Mouse (Mus musculus) testis, postnatal 10 days (tissue): ENCODE results near the gene Sox6.
A peak's percentile ranks its signal among the peaks of the same experiment; 100 is the strongest.
"Not testable (repeated sequence)": the region's sequence is repeated elsewhere in the genome, so short reads cannot be mapped to it uniquely, and the experiment has no call there.

Source experiments
- DNase-seq: peaks from one replicate; pipeline ENCODE4 v3.0.0; 2021; ENCODE audit warnings: low spot score

Gene Sox6

DNA sequence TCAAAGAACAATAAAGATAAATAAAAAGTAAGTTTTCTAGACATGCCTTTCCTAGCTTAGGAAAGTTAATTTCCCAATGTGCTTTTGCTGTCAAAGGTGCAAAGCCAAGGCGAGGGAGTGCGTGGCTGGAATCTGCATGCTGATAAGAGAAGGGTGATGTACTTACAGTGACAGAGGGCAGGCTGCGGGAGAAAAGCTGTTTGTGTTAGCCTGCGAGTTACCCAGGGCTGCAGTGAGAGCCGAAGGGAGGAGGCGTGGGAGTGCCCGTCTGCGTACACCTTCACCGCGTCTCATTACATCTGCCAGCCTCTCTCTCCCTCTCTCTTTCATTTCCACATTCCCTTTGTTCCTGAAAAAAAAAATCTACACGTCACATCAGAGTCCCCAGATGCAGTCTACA lies at the start of gene Sox6:
Gene Sox6, minus strand, starts transcription at position 286 of the 400 bp plus-strand sequence.
- peak; percentile 67 for DNase-seq

DNA sequence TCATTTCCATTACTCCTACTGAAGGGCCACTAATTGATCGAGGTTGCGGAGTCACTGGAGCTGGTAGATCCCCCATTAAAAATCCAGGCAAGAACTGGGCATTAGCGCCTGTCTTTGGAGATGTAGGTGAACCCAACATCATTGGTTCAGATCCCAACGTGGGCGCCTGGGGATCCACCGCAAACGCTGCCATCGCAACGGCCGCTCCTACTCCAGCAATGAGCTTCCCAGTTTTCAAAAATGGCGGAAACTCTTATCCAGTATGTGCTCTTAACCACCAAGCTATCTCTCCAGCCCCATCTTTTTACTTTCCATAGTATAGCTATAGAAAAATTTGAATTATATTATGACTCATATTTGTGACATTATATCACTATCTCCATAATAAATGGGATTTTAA lies 45.8 kb upstream of the Sox6 start, which contains the start of gene Gm4353:
Gene Gm4353, minus strand, starts transcription at position 270 of the 400 bp plus-strand sequence.
- not testable (repeated sequence) for DNase-seq

- DNase-seq = no peak
Observed at GRCm38 (mm10) chr7:116060739-116061138, 22.1 kb upstream of the Sox6 start.

DNA sequence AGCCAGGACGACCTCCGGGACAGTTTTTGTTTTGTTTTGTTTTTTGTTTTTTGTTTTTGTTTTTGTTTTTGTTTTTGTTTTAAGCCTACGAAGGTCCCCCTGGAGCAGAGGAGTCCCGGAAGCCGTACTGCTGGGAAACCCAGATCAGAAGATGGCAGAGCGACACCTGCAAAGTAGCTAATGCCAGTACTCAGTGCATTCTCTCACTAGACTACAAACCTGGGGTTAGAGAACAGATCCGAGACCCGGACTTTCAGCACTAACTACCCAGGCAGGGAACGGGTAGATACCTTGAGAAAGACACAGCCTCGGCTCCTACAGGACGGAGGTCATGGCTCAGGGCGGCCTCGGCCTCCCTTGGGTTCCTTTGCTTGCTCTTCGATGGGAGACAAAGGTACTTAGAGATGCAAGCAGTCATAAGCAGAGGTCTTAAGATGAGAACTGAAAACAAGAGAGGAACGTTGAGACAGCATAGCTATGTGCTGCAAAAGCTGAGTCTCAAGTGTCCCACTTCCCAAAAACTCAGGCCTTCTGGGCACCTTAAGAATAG lies 1.9 kb upstream of the Sox6 start:
- DNase-seq = no peak

DNA sequence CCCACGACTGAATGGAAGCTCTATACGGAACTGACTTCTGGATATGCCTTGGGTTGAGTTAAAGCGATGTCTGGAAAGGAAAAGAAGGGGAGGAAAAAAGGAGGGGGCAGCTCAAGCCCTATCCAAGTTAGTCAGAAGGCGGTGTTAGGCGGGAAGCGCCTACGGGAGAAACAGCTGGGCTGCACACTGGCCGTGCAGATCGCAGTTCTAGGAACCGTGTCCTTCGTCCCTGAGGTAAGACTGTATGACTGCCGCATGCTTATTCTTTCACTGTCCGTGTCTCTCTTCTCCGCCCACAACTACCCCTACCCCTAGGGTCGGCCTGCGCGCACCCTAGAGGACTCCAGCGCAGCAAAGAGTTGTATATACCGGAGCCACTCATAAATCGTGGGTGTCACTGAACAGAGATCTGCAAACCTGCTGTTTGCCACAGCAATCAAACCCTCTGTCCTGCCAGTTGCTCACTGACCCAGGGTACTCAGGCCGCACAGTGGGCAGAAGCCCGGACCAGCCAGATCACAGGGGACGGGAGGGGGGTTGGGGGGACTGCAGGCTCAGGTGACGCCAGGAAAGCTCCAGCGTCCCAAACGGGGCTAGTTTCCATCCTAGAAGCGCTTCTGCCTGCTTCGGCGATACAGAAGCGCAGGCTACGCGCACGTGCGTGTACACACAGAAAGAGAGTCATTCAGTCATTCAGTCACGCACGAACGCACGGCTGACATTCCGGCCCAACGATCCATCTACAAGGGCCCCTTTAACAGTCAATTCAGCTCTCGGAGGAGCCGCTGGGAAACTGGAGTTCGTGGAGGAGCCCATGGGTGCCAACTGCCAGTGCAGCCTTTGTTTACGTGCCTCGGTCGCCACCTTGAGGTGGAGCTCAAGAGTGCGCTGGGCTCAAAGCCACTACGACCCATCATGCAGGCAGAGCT lies 1.2 kb upstream of the Sox6 start:
- peak; percentile 88 for DNase-seq

- DNase-seq = no peak
Observed at GRCm38 (mm10) chr7:116039196-116039537, 571 bp upstream of the Sox6 start, which contains the start of gene 1110004F10Rik. Gene 1110004F10Rik (plus strand): TSS chr7:116039397.

- no peak for DNase-seq
Observed at GRCm38 (mm10) chr7:116038024-116038423, 572 bp downstream of the Sox6 start.

DNA sequence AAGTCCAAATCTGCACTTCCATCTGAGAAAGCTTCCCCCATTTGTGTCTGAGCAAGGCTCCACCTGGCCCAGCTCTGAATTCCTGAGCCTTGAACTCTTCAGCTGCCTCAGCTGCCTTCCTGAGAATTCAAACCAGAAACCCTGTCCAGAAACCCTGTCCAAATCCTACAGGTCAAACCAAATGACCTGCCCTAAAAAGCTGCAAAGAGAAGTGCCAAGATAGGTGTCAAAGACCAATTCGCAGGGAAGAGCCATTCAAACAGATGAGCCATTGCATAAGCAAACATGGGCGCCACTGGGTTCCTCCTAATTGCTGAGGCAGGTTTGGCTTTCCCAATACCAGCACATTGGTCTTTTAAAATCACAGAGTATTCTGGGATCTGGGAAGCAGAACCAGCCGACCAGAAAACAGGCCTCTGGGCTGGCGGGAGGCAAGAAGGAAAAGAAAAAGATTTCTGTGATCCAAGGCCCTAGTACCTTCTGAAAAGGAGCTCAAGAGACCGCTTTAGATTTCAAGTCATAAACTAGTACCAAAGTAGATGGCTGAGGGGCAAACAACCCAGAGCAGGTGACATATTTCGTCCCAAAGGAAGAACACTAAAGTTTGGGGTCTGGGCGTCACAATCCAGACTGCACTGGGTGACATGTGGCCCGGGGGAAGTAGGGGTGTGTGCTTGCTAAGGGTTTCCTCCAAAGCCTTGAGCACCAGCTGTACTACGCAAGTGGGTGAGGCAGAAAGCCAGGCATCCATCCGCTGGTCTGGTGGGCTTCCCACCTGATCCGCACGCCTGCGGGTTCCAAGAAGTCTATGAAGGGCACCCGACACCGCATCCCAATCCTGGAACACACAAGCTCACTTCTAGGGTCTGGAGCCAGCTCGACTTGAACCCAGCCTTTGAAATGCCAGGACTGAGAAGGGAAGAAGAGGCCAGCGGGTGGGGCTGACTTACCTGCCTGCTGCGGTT lies 1.7 kb downstream of the Sox6 start:
- DNase-seq = no peak

DNA sequence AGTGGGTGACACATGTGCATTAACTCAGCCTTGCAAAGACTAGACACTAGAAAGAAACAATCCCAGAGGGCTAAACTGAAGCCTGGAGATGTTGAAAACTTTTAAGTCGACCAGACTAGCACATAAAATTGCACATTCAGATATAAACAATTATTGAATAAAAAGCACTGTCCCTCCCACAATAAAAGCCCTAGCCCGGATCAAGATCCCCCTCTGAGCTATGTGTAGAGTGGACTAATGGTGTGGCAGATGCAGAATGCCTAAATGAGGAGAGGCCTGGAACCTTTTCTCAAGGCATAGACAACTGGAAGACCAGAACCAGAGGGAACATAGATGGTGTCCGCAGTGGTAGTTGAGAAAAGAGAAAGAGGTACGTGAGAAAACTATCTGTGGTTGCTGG lies 3.1 kb downstream of the Sox6 start:
- DNase-seq = no peak

DNA sequence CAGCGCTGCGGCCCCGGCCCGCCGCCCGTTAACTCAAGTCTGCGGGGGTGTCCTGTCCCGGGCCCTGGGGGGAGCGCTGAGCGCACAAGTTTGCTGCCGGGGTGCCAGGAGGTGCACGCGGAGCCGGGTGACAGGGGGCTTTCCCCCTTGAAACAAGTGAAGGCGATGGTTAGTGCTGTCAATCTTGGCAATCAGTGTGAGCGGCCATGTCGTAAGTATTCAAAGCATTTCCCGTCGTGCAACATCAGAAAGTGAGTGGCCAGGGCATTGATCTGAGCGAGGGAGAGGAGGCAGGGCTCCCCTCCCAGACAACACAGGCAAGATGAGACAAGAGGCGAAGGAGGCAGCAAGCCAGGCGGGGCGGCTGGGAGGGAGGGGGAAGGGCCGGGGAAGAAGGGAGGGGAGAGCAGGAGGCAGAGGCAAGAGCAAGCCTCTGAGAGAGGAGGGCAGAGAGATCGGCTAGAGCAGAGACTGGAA lies 4.3 kb downstream of the Sox6 start:
- DNase-seq = peak; percentile 71

- DNase-seq = peak; percentile 78
Observed at GRCm38 (mm10) chr7:116033371-116034241, 5.0 kb downstream of the Sox6 start.

DNA sequence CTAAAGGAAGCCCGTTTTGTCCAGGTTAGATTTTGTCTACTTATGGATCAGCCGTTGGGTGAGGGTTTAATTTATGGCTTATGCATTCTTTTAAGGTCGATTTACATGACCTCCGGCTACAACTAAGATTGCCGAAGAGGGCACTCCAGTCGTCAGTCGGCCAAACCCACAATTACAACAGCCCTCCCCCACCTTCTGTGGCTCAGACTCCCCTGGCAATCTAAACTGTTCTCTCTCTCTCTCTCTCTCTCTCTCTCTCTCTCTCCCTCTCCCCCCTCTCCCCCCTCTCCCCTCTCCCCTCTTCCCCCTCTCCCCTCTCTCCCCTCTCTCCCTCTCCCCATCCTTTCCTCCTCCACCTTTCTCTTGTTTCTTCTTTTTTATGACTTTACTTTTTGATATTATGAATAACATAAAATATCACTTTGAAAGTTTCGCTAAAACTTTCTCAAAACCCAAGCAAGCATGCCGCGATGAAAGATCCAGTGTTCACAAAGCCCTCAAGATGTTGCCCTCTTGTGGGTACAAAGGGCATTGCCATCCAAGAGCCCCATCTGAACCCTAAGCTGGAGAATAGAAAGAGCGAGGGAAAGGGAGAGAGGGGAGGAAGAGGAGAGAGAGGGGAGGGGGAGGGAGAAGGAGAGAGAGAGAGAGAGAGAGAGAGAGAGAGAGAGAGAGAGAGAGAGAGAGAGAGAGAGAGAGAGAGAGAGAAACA lies 5.8 kb downstream of the Sox6 start:
- DNase-seq = peak; percentile 82

DNA sequence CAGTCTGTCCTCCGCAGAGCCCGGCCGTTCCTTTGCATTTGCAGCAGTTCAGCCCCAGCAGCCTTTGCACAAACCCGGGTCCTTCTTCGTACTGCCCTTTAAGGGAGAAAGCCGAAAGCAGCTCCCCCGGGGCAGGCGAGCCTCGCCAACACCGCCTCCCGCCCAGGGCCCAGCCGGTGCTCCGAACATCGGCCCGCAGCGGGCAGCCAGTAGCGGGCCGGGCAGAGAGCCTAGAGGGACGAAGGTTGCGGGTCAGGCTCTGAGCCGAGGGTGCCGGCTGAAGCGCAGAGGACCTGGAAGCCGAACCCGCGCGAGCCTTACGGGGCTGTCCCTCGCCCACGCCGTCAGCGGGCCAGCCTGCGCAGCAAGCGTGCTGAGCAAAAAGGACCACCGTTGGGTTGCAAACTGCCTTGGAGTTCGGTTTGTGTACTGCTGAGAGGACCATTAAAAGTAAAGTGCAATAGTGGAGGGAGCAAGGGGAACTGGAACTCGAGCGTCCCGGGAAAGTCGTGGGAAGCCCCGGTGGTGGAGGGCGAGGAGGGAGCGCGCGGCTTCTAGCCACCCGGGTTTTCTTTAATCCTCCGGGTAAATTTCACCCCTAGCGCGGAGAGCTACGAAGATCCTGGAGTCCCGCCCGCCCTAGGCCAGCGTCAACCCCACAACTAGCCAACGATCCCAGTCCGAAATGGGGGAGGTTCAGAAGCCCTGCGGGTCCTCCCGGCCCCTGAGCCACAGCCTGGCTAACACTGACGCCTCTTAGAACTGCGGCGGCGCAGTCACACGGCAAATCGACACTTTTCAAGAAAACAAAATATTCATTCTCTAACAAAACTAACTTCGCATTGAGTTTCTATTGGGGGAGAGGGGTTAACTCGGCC lies 6.6 kb downstream of the Sox6 start:
- DNase-seq = peak; percentile 75

- no peak for DNase-seq
Observed at GRCm38 (mm10) chr7:116031388-116031717, 7.2 kb downstream of the Sox6 start.

GRCm38 (mm10) chr7:116030597-116031387 lies 7.8 kb downstream of the Sox6 start:
- DNase-seq = peak; percentile 69

GRCm38 (mm10) chr7:116029991-116030390 lies 8.6 kb downstream of the Sox6 start:
- no peak for DNase-seq

DNA sequence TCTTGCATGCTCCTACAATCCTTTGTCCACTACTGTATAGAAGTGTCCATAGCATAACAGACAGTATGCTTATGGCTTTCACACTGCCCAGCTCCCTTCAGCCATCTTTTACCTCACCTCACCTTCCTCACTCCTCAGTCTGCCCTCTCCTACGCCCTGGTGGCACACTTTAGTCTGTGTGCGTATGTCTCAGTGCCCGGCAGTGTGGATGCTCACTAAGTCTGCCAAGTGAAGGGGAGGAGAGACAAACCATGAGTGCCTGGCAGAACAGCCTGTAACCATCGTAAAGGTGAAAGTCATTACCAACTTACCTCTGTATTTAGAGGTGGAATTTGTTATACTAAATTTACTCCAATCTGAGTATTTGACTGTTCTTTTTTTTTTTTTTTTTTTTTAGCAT lies 35.9 kb downstream of the Sox6 start:
- DNase-seq = no peak

DNA sequence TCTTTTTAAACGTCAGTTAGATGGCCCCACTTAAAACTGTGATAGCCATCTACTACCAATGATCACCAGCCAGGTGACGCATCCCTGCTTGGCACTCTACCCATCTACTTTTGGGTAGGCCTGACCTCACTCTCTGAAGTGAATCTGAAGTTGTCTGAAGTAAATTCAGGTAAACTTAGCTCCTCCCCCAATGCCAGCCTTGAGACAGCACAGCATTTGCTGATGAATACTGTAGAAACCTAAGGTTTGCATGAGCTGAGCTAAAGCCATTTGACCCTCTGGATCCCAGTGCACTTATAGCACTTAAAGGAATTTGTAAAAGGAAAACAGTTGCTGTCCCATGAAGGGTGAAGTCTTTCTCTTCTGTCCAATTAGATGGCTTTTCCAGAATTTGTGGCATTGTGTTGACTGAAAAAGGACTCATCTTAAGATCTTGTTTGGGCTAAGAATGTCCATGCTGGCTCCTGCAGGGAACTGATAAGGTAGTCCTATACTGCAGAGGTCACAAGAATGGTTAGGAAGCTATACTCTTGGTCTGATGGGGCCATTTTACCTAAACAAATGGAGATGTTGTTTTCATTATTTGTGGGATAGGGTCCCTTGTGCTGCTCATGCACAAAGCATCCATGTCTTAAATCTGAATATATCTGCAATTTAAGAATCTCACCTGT lies 50.4 kb downstream of the Sox6 start:
- no peak for DNase-seq
